Comparison of ENCODE assay signal across 13 mouse cellular contexts in the genomic region with DNA sequence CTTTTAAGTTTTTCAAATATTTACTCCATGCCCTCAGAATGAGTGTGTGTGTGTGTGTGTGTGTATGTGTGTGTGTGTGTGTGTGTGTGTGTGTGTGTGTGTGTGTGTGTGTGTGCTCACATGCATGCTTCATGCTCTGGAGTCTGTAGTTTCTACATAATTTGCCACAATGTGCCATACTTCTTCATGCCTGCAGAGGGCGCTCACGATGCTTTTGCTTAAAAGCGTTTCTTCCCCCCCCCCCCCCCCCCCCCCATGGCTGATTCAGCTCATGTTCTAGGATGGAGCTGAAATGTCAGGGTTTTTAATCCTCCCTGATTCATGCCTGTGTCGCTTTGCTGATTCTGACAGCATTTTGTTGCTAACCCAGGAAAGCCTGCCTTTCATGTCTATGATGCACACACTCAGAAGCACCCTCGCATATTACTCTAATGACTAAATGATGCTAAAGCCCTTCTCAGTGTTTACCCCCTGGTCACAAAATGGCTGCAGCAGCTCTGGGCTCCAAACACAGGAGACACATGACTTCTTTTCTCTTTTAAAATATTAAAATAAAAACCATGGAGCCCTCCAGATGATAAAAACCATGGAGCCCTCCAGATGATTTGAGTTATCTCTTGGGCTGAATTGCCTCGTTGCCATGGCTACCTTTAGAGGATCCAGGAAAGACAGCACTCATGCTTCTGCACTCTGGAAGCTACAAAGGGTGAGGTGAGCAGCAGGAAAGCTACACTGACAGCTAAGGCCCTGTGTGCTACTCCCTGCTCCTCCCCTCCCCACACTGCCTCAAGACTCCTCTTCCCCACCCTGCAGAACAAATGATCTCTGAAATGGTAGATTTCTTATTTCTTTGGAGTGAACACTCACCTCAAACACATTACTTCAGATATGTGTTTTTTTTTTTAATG. TPM values are rescaled to one million over a fixed set of nuclear protein-coding genes. Genes with fewer than 3 reads are reported as not detected.
DNase-seq lines count a peak whose midpoint lies in the region; ATAC-seq and TF ChIP-seq lines count a peak whose summit lies in the region.
"Had no signal": no experiment of that assay in that cellular context is flagged by ENCODE, and none has a peak within 500 bp of the region (broad histone marks: within the 10 kb centered on the region; RNA-seq: fewer than 3 reads in every experiment).

No protein-coding gene starts in this region.

- no peak for ATAC-seq in heart, postnatal 0 days (ENCODE audit: insufficient read depth, low read depth)
- ATAC-seq: inflammation-experienced regulatory T-cells, adult 6 months had no signal

- H3K9ac ChIP-seq in heart, postnatal 0 days (replicated peaks; ENCODE audit: low read depth, low read length), result no peak overlapping the region
- H3K9ac ChIP-seq: embryonic facial prominence, embryonic 15.5 days; midbrain, embryonic 12.5 days had no signal

- TF ChIP-seq EP300 in heart, postnatal 0 days (IDR thresholded peaks at IDR 0.05; ENCODE audit: low read depth), result no peak

- no peaks in the 10 kb centered on the region for H3K4me1 ChIP-seq in heart, postnatal 0 days (ENCODE audit: control insufficient read depth, insufficient read depth)
- H3K4me1 ChIP-seq: embryonic facial prominence, embryonic 15.5 days; midbrain, embryonic 12.5 days had no signal

- H3K4me3 ChIP-seq in heart, postnatal 0 days (ENCODE audit: low read depth, low read length), result no peak overlapping the region
- H3K4me3 ChIP-seq: embryonic facial prominence, embryonic 15.5 days; heart, adult 2 months; midbrain, embryonic 12.5 days had no signal

- 40% methylated on average over 6 of the region's 6 CpGs for WGBS in heart, postnatal 0 days

- H3K36me3 ChIP-seq in heart, postnatal 0 days (replicated peaks; ENCODE audit: control insufficient read depth, insufficient read depth, low read length), result no peaks in the 10 kb centered on the region
- H3K36me3 ChIP-seq: embryonic facial prominence, embryonic 15.5 days; midbrain, embryonic 12.5 days had no signal

- H3K4me2 ChIP-seq in heart, postnatal 0 days (ENCODE audit: low read depth, low read length), result no peak overlapping the region
- H3K4me2 ChIP-seq: embryonic facial prominence, embryonic 15.5 days; midbrain, embryonic 12.5 days had no signal

- H3K27ac ChIP-seq in heart, postnatal 0 days (ENCODE audit: low read depth), result no peak overlapping the region
- H3K27ac ChIP-seq: embryonic facial prominence, embryonic 15.5 days; heart, adult 2 months; midbrain, embryonic 12.5 days had no signal

- H3K27me3 ChIP-seq in heart, postnatal 0 days (ENCODE audit: control insufficient read depth, insufficient read depth, low read length), result no peaks in the 10 kb centered on the region
- H3K27me3 ChIP-seq: embryonic facial prominence, embryonic 15.5 days; midbrain, embryonic 12.5 days had no signal

- peak; percentile 32 for TF ChIP-seq CTCF in heart, postnatal 0 days (IDR thresholded peaks at IDR 0.05; ENCODE audit: low read depth)

- DNase-seq in heart, postnatal 0 days (ENCODE audit: low spot score), result no peak
- DNase-seq in heart, adult 9 months (ENCODE audit: low spot score in 2 of 2), result no peak
- peak; percentile 31 for DNase-seq in thymus, postnatal 0 days (ENCODE audit: low spot score)
- no peak for DNase-seq in thymus, postnatal 14 days
- peak; percentile 43 to 52 for DNase-seq in adrenal gland, postnatal 36 days
- no peak for DNase-seq in neural tube, embryonic 10.5 days (ENCODE audit: extremely low spot score, low spot score)
- no peak for DNase-seq in thymus, adult 18-20 months
- DNase-seq in spleen, adult 18-20 months, result no peak
- DNase-seq: cerebellum, adult 11 months; heart, adult 2 months had no signal

- H3K9me3 ChIP-seq in heart, postnatal 0 days (replicated peaks; ENCODE audit: control insufficient read depth, low read length), result no peaks in the 10 kb centered on the region
- H3K9me3 ChIP-seq: embryonic facial prominence, embryonic 15.5 days; midbrain, embryonic 12.5 days had no signal

RNA-seq across cellular contexts. Expression of gene Perp, which starts 49.7 kb away (rescaled TPM):
- 497 and 547 TPM in 2 replicates for total RNA-seq in heart, postnatal 0 days (2014; rRNA removed; ENCODE audit: low replicate concordance)
- polyA plus RNA-seq in heart, postnatal 0 days (2015; fragmentation: Nextera tagmentation; extraction: Ambion mirVana), result 391 and 395 TPM in 2 replicates
- 102 and 104 TPM in 2 replicates for polyA plus RNA-seq in thymus, postnatal 0 days (2015; fragmentation: Nextera tagmentation; extraction: Ambion mirVana)
- total RNA-seq in adrenal gland, postnatal 36 days (2021), result 1 to 10 TPM; 2.2 to 3.2 TPM

Comparison
In these comparisons a context has a peak if more than half of its experiments do, and no peak if none do; other contexts are left out.
1. DNase-seq: peak in thymus, postnatal 0 days (single experiment) and adrenal gland, postnatal 36 days (2 of 2); none in heart, postnatal 0 days (single experiment), heart, adult 9 months (0 of 2), thymus, postnatal 14 days (single experiment), neural tube, embryonic 10.5 days (single experiment), thymus, adult 18-20 months (0 of 2) and spleen, adult 18-20 months (0 of 2).
2. RNA of gene Perp, which starts 49.7 kb away (total RNA-seq): 497 to 547 TPM in heart, postnatal 0 days; 2.2 to 3.2 TPM in adrenal gland, postnatal 36 days; every median in the first group is over 100 times any median in the second.